Mouse (Mus musculus) ES-Bruce4 (cell line): ENCODE results near the gene Psmc5. TPM values are rescaled to one million over a fixed set of nuclear protein-coding genes. Genes with fewer than 3 reads are reported as not detected.
"Not testable (repeated sequence)": the region's sequence is repeated elsewhere in the genome, so short reads cannot be mapped to it uniquely, and the experiment has no call there.

ENCODE experiments used
- H3K27ac ChIP-seq: 2 replicates; pipeline ENCODE4 v1.5.1; 2012; ENCODE audit warnings: low read length, inconsistent platforms; ENCODE audit not compliant: insufficient read depth
- H3K27me3 ChIP-seq: 2 replicates; pipeline ENCODE4 v1.6.1; 2012; ENCODE audit warnings: mild to moderate bottlenecking, low read length, inconsistent platforms; ENCODE audit not compliant: control insufficient read depth, poor library complexity, insufficient read depth, severe bottlenecking
- H3K36me3 ChIP-seq: 2 replicates; pipeline ENCODE4 v1.6.1; 2012; ENCODE audit warnings: inconsistent platforms, mild to moderate bottlenecking, low read length, moderate library complexity; ENCODE audit not compliant: control insufficient read depth, poor library complexity, insufficient read depth, severe bottlenecking
- H3K4me1 ChIP-seq: one replicate; pipeline ENCODE4 v1.8.1; 2011; ENCODE audit warnings: low read length; ENCODE audit not compliant: control insufficient read depth, insufficient read depth
- H3K4me3 ChIP-seq: 2 replicates; pipeline ENCODE4 v1.5.1; 2011; ENCODE audit warnings: low read depth, mild to moderate bottlenecking, low read length
- H3K9ac ChIP-seq: 2 replicates; pipeline ENCODE4 v1.6.1; 2012; ENCODE audit warnings: low read depth, mild to moderate bottlenecking, inconsistent platforms; ENCODE audit not compliant: poor library complexity, severe bottlenecking
- H3K9me3 ChIP-seq: replicated peaks from 2 replicates; pipeline ENCODE4 v1.6.1; 2012; ENCODE audit warnings: mild to moderate bottlenecking, low read length, inconsistent platforms; ENCODE audit not compliant: control insufficient read depth, poor library complexity, insufficient read depth, severe bottlenecking
- CTCF ChIP-seq: IDR thresholded peaks from one replicate; pipeline ENCODE4 v1.8.1; 2011; ENCODE audit warnings: low read depth, low read length
- EP300 ChIP-seq: IDR thresholded peaks from 2 replicates; pipeline ENCODE4 v1.6.1; 2011; ENCODE audit warnings: low read depth, low read length; ENCODE audit not compliant: insufficient read depth
- POLR2A ChIP-seq: IDR thresholded peaks from one replicate; pipeline ENCODE4 v1.8.1; 2011; ENCODE audit warnings: low read length; ENCODE audit not compliant: insufficient read depth
- polyA plus RNA-seq: library from polyadenylated mRNA; stranded (reverse); fragments of >200 nt; gene quantifications from 2 replicates; pipeline ENCODE4 v1.2.4, GENCODE M21; 2011; ENCODE audit warnings: low read depth; ENCODE audit not compliant: missing spikeins, insufficient read depth, insufficient read length

The Psmc5 gene
- polyA plus RNA-seq, 1 experiment = 170 TPM

- peaks cover 3% of the 10 kb centered on the region for H3K4me1 ChIP-seq
- peak within 1 kb of the TSS; percentile 95 for H3K9ac ChIP-seq
- H3K27ac ChIP-seq = peak within 1 kb of the TSS; percentile 85
- no peak for TF ChIP-seq CTCF
- TF ChIP-seq POLR2A = peak; percentile 76
- no peak; the same call in 1 of the 2 replicates for TF ChIP-seq EP300
- H3K4me3 ChIP-seq = peak within 1 kb of the TSS; percentile 97
- H3K27me3 ChIP-seq = no peaks in the 10 kb centered on the region
- H3K9me3 ChIP-seq = no peaks in the 10 kb centered on the region
- H3K36me3 ChIP-seq = peaks cover 8% of the 10 kb centered on the region
Measured at GRCm38 (mm10) chr11:106216730-106217490, 39.0 kb upstream of the Psmc5 start, which contains the start of gene Ddx42. Gene Ddx42, plus strand, starts transcription at chr11:106216926.

- TF ChIP-seq EP300 (no peak), CTCF (no peak), POLR2A (no peak)
Measured at GRCm38 (mm10) chr11:106220603-106221002, 35.4 kb upstream of the Psmc5 start.

GRCm38 (mm10) chr11:106233978-106234377, 22.0 kb upstream of the Psmc5 start:
- not testable (repeated sequence) for H3K4me3 ChIP-seq, H3K9ac ChIP-seq, H3K9me3 ChIP-seq, H3K27ac ChIP-seq, H3K27me3 ChIP-seq, H3K4me1 ChIP-seq
- peaks cover 60% of the 10 kb centered on the region for H3K36me3 ChIP-seq

More at GRCm38 (mm10) chr11:106220603-106221002, 35.4 kb upstream of the Psmc5 start:
- H3K27ac ChIP-seq = no peak overlapping the region
- peaks cover 14% of the 10 kb centered on the region for H3K36me3 ChIP-seq
- H3K9me3 ChIP-seq = no peaks in the 10 kb centered on the region
- H3K9ac ChIP-seq = no peak overlapping the region
- H3K4me1 ChIP-seq = no peaks in the 10 kb centered on the region
- H3K27me3 ChIP-seq = no peaks in the 10 kb centered on the region
- H3K4me3 ChIP-seq = no peak overlapping the region

GRCm38 (mm10) chr11:106246834-106247233, 9.1 kb upstream of the Psmc5 start:
- no peak for TF ChIP-seq EP300
- no peak for TF ChIP-seq POLR2A
- TF ChIP-seq CTCF = peak; percentile 24
- Histone ChIP-seq H3K9me3 (peaks cover 6% of the 10 kb centered on the region), H3K4me3 (no peak overlapping the region), H3K27ac (no peak overlapping the region), H3K4me1 (no peaks in the 10 kb centered on the region), H3K9ac (no peak overlapping the region), H3K27me3 (no peaks in the 10 kb centered on the region), H3K36me3 (peaks cover 91% of the 10 kb centered on the region)

- peaks cover 96% of the 10 kb centered on the region for H3K36me3 ChIP-seq
- H3K9ac ChIP-seq = no peak overlapping the region
- TF ChIP-seq CTCF = no peak
- no peak for TF ChIP-seq EP300
- TF ChIP-seq POLR2A = no peak
Measured at GRCm38 (mm10) chr11:106249326-106249725, 6.6 kb upstream of the Psmc5 start.

GRCm38 (mm10) chr11:106254767-106255166, 1.2 kb upstream of the Psmc5 start:
- Histone ChIP-seq H3K9me3 (no peaks in the 10 kb centered on the region), H3K9ac (peak overlapping the region; percentile 78), H3K4me3 (peak overlapping the region; percentile 91), H3K27ac (no peak overlapping the region), H3K4me1 (no peaks in the 10 kb centered on the region), H3K36me3 (peaks cover 59% of the 10 kb centered on the region), H3K27me3 (no peaks in the 10 kb centered on the region)
- TF ChIP-seq EP300 = no peak
- no peak for TF ChIP-seq CTCF
- TF ChIP-seq POLR2A = no peak

More at GRCm38 (mm10) chr11:106249326-106249725, 6.6 kb upstream of the Psmc5 start:
- no peaks in the 10 kb centered on the region for H3K27me3 ChIP-seq
- peaks cover 6% of the 10 kb centered on the region for H3K9me3 ChIP-seq
- no peaks in the 10 kb centered on the region for H3K4me1 ChIP-seq
- no peak overlapping the region for H3K27ac ChIP-seq
- no peak overlapping the region for H3K4me3 ChIP-seq
